Mouse (Mus musculus): ENCODE results near the gene Psmc1.

GRCm38 (mm10) chr12:100061071-100061470, 48.9 kb upstream of the Psmc1 start:
- no peak for TF ChIP-seq CTCF (IDR thresholded peaks at IDR 0.05)
- TF ChIP-seq EP300 (IDR thresholded peaks at IDR 0.05), result no peak
